Mouse (Mus musculus) adipocyte (in vitro differentiated cells): Measurements from ENCODE around the gene Cdt1.

ENCODE experiments used
- DNase-seq: peaks from one replicate; pipeline ENCODE4 v3.0.0-alpha.2; 2016; ENCODE audit warnings: low spot score

Gene Cdt1

DNA sequence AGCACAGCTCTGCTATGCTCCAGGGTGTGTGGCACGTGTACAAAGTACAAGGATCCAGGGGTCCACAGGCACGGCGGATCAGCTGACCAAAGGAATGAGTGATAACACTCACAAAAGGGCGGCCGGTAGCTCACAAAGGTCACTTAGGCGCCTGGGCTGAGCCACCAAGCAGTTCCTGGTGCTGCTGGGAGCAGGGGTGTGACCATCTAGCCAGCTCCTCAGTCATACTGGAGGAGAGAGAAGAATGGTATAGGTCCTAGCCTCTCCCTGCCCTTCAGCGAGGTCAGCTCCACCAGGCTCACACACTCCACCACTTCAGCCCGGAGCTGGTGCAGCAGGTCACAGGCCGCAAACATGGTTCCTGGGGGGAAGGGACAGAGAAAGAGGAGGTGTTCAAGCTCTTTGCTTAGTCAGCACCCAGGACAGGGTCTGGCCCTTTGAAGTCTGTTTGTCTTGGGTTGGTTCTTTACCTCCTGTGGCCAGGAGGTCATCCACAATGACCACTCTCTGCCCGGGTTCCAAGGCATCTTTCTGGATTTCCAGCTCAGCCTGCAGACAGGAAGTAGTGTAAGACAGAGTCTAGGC lies 6.9 kb downstream of the Cdt1 start:
- DNase-seq: no peak

DNA sequence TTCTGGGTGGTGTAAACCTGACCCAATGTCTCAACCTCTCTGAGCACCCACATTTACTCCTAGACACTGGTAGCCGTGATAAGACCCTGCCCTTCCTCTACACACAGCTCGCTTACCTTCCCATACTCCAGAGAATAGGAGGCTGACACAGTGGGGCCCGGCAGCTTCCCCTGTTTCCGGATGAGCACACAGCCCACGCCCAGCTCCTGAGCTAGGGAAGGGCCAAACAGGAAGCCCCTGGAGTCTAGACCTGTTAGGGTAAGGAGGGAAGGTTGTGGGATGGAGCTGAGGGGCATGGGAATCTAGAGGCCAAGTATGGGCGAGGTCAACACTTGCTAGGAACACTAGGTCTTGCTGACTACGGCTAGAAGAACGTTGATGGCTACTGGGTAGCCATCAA lies 7.5 kb downstream of the Cdt1 start:
- no peak for DNase-seq

DNA sequence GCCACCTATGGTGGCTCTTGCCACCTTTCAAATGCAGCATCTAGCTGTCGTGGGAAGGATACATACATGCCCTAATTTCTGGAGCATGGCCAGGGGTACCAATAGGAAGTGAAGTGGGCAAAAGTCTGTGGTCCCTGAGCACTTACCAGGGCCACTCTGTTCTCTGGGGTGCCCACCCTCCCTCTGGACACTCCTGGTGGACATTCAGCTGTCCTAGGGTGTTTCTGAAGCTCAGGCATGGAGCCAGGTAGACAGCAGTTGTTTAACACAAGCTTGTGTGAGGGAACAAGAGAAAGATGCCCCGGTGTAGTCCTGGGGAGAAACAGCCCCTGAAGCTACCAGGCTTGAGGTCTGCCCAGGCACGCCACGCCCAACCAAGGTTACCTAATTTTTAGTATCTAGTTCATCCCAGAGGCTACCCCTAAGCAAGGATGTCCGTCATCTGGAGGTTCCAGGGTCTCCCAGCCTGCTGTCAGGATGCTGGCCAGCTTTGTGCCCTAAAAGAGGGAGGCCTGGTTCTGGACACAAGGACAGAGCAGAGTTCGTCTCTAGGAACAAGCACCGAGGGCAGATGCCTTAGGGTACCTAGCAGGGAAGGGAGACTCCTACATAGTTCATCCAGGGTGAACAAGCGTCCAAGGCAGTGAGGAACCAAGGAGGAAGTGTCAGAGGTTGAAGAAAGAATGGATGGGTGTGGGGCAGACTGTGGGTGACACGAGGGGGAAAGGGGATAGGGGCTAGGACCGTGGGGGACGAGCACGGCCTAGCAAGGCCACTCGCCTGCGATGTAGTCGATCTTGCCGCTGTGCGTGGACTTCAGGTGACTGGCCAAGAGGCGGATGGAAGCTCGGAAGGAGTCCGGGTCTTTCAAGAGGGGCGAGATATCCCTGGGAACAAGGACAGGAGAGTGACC lies 8.2 kb downstream of the Cdt1 start:
- no peak for DNase-seq

DNA sequence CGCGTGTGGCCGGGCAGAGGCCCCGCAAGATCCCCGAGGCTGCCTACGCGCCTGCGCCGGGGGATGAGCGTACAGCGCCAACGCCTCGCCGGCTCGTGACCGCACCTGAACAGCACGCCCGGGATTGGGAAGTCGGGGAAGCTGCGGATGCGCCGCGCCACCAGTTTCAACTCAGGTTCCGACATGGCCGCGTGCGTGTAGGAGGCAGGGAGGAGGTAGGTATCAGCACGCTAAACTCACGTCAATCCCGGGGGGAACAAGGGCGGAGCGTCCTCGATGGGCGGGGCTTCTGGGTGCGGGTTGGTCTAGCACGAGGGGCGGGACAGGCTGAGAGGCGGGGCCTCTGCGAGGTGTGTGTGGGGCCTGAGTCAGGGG lies 8.8 kb downstream of the Cdt1 start, which contains the start of gene Aprt:
Aprt (minus strand) TSS at position 262 of the 375 bp plus-strand sequence.
- DNase-seq: peak; percentile 87

- DNase-seq: no peak
Observed at GRCm38 (mm10) chr8:122577116-122577515, 9.3 kb downstream of the Cdt1 start.

- no peak for DNase-seq
Observed at GRCm38 (mm10) chr8:122579196-122579595, 11.4 kb downstream of the Cdt1 start.

DNA sequence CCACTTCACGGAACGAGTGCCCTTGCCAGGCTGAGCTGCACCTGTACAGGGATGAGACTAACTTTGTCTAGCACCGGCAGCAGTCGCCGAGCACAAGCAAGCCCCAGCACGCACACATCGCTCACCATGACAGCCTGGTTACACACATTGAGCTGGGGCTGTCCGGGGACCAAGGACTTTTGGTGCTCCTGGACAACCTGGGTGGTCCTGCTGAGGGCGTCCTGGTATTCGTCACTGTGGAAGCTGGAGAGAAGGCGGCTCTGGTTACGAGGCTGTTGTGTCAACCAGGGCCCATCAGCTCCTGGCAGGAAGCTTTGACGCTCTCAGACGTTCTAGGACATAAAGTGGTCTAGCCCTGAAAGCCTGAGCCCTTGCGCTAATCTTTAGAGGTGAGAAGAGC lies 13.1 kb downstream of the Cdt1 start:
- no peak for DNase-seq

GRCm38 (mm10) chr8:122584981-122585380 lies 17.2 kb downstream of the Cdt1 start:
- no peak for DNase-seq

DNA sequence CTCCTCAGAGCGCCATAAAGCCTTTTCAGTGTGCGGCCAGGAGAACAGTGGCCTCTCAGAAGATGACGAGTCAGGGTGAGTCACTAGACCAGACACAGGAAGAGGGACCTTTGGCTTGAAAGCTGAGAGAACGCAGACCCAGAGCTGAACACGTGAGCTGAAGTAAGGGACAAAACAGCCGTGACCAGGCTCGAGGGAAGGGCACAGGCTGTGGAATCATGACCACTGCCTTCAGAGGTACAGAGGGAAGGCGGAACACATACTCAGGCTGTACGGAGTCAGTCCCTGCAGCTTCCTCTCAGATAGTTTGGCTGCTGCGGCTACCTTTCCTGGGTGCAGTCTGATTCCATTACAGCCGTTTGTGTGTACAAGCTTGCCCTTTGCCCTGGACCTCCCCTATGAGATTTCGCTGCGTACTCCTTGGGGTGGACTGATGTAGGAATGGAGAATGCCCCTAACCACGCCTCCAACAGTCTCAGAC lies 17.6 kb downstream of the Cdt1 start:
- DNase-seq: peak; percentile 69

GRCm38 (mm10) chr8:122586171-122586570 lies 18.4 kb downstream of the Cdt1 start:
- no peak for DNase-seq

GRCm38 (mm10) chr8:122586749-122587148 lies 18.9 kb downstream of the Cdt1 start:
- no peak for DNase-seq

GRCm38 (mm10) chr8:122593240-122593639 lies 25.4 kb downstream of the Cdt1 start:
- no peak for DNase-seq

DNA sequence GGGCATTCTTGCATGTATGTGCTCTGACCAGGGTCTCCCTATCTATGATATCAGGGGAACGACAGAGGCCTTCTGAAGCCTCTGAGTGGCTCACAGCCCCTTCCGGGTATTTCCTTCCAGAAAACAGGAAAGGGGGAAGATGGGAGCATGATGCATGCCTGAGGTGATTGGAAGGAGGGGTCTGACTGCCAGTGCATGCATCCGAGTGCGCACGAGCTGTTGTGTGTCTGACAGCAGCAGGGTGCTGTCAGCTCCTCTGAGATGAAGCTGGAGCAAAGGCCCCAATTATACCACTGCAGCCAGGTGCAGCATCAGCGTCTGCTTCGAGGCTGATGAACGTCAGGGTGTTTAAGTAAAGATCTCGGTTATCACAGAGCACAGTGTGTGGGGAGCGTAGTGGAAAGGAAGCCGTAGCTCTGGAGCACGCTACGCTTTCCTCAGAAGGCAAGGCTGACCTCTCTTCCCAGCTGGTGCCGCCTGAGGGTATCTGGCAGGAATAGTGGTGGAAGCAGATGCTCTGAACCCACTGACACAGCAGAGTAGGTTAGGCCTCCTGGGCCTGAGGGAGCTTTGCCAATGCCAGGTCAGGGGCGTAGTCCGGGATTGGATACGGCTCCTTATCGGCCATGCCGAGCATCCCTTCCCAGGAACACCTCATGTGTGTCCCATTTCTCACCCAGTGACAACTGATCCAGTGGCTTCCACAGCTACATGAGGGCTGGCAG lies 26.1 kb downstream of the Cdt1 start:
- no peak for DNase-seq

- DNase-seq: no peak
Observed at GRCm38 (mm10) chr8:122596031-122596430, 28.2 kb downstream of the Cdt1 start.

- DNase-seq: no peak
Observed at GRCm38 (mm10) chr8:122600666-122601065, 32.9 kb downstream of the Cdt1 start.

DNA sequence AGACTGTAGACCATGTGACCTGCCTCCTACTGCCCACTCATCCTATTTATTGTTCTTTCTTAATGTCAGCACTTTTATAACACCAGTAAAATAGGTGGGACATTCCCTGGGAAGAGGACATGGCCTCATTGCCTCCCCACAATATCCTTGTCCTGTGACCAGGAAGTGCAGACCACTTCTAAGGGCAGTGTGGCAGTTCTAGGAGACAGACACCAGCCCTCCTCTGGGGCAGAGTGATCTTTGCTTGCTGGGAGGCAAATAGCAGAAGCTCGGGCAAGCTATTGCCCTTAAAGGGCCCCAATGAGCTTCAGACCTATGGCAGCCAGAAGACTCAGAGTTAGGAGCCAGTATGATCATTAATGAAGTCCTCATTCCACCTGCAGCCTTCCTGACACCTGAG lies 36.8 kb downstream of the Cdt1 start:
- no peak for DNase-seq

GRCm38 (mm10) chr8:122605367-122605766 lies 37.6 kb downstream of the Cdt1 start:
- DNase-seq: no peak

GRCm38 (mm10) chr8:122606810-122607209 lies 39.0 kb downstream of the Cdt1 start:
- DNase-seq: no peak

- DNase-seq: no peak
Observed at GRCm38 (mm10) chr8:122610209-122610608, 42.4 kb downstream of the Cdt1 start.

- DNase-seq: no peak
Observed at GRCm38 (mm10) chr8:122610612-122611277, 42.9 kb downstream of the Cdt1 start.

DNA sequence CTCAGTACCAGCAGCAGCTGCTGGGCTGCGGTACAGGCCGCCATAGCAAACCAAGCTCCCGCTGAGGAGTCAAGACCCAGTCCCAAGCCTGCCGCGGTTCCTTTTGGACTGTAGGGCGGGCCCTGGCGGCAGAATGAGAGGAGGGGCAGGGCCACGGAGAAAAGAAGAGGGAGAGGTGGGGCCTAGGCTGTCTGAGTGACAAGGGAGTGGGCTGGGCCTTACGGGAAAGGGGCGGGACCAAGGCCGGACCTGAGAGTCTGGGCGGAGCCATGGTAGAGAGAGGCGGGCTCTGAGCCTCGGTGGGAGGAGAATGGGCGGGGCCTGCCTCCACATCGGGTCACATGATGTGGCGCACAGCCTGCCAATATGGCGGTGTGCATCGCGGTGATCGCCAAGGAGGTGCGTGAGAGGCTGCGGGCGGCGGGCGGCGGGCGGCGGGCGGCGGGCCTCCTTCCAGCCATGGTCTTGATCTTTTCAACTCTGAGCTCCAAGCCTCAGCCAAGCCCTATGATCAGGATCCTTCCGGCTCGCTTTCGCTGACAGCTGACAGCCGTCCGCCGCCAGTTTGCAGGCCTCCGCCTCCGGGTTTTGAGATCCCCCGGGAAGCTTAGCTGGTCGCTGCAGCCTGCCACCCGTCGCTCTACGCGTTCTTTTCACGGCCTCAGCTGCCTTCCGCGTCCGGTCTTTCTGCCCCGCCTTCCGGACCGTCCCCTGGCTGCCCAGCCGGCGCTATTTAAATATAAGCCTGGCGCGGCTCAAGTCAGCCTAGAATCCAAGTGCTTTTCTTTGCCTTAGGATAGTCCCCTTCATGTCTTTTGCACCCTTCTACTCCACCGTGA lies 43.7 kb downstream of the Cdt1 start, which contains the start of the genes Galns and Trappc2l:
Galns (minus strand) TSS at position 169 of the 839 bp plus-strand sequence.
Trappc2l (plus strand) TSS at position 346 of the 839 bp plus-strand sequence.
- DNase-seq: peak; percentile 98
